Comparison of ENCODE assay signal across 8 mouse cellular contexts in genomic region chr8:70001176-70001891, GRCm38 (mm10). TPM values are rescaled to one million over a fixed set of nuclear protein-coding genes. Genes with fewer than 3 reads are reported as not detected.
DNase-seq lines count a peak whose midpoint lies in the region; ATAC-seq and TF ChIP-seq lines count a peak whose summit lies in the region.

No protein-coding gene starts in this region.

- peak overlapping the region; percentile 66 for H3K4me3 ChIP-seq in gastrocnemius, adult 2 months
- no peak overlapping the region for H3K4me3 ChIP-seq in hindbrain, embryonic 16.5 days (ENCODE audit: low read length)
- H3K4me3 ChIP-seq in liver, embryonic 13.5 days (replicated peaks): peak overlapping the region; percentile 46

- no peaks in the 10 kb centered on the region for H3K9me3 ChIP-seq in hindbrain, embryonic 16.5 days (ENCODE audit: control insufficient read depth, low read length)
- no peaks in the 10 kb centered on the region for H3K9me3 ChIP-seq in liver, embryonic 13.5 days (replicated peaks)

- WGBS in hindbrain, embryonic 16.5 days: 7% methylated on average over 16 of the region's 16 CpGs
- WGBS in liver, embryonic 13.5 days (ENCODE audit: insufficient replicate concordance): under 1% methylated on average over 16 of the region's 16 CpGs

- peak; percentile 15 for DNase-seq in layer of hippocampus, adult 9-10 months (ENCODE audit: low spot score)
- no peak for DNase-seq in layer of hippocampus, postnatal 10 days (ENCODE audit: low spot score in 2 of 2)
- DNase-seq in c-Kit-positive CD71-positive TER-119-negative erythroid progenitor cells, embryonic 14.5 days (ENCODE audit: low read depth): peak; percentile 68
- peak; percentile 73 for DNase-seq in gastrocnemius, adult 2 months
- DNase-seq in liver, embryonic 13.5 days: peak; percentile 78
- DNase-seq in naive thymus-derived CD4-positive, alpha-beta T cell, adult 2 months (ENCODE audit: low read depth): peak; percentile 78
- peak; percentile 27 to 46 for DNase-seq in thymus, adult 18-20 months

- peak; percentile 32; the same call in 1 of the 2 replicates for ATAC-seq in hindbrain, embryonic 16.5 days
- ATAC-seq in liver, embryonic 13.5 days (ENCODE audit: low read depth): peak; percentile 70

- no peaks in the 10 kb centered on the region for H3K36me3 ChIP-seq in hindbrain, embryonic 16.5 days (ENCODE audit: control insufficient read depth, insufficient read depth, low read length)
- H3K36me3 ChIP-seq in liver, embryonic 13.5 days: no peaks in the 10 kb centered on the region

- H3K4me2 ChIP-seq in hindbrain, embryonic 16.5 days (ENCODE audit: low read length): peak overlapping the region; percentile 36
- H3K4me2 ChIP-seq in liver, embryonic 13.5 days: peak overlapping the region; percentile 73

- peaks cover 6% of the 10 kb centered on the region for H3K4me1 ChIP-seq in hindbrain, embryonic 16.5 days (ENCODE audit: control insufficient read depth, insufficient read depth, low read depth, low read length)
- H3K4me1 ChIP-seq in liver, embryonic 13.5 days (replicated peaks): peaks cover 44% of the 10 kb centered on the region

- TF ChIP-seq CTCF in gastrocnemius, adult 2 months (IDR thresholded peaks at IDR 0.05): peak; percentile 85

- peak overlapping the region; percentile 82 for H3K27ac ChIP-seq in gastrocnemius, adult 2 months
- H3K27ac ChIP-seq in hindbrain, embryonic 16.5 days (ENCODE audit: low read depth, low read length): no peak overlapping the region
- H3K27ac ChIP-seq in liver, embryonic 13.5 days: peak overlapping the region; percentile 88

- H3K27me3 ChIP-seq in hindbrain, embryonic 16.5 days (replicated peaks; ENCODE audit: control insufficient read depth, insufficient read depth, low read length): no peaks in the 10 kb centered on the region
- no peaks in the 10 kb centered on the region for H3K27me3 ChIP-seq in liver, embryonic 13.5 days

- intact Hi-C loops in gastrocnemius, adult 2 months (cut with DNase I): loop anchor here (1.0 kb wide), 1 partner anchor 83 kb away; no protein-coding TSS in a partner anchor

- H3K9ac ChIP-seq in hindbrain, embryonic 16.5 days (ENCODE audit: low read depth, low read length): no peak overlapping the region
- H3K9ac ChIP-seq in liver, embryonic 13.5 days: peak overlapping the region; percentile 74

RNA-seq across cellular contexts. Expression of gene Gatad2a, which starts 5.2 kb away (rescaled TPM):
- total RNA-seq in layer of hippocampus, postnatal 10 days (2021): 10 to 100 TPM; 40.9 to 43.3 TPM
- total RNA-seq in gastrocnemius, adult 2 months (2021): 10 to 100 TPM; 26.5 to 32.6 TPM
- 13.9 and 19.7 TPM in 2 replicates for polyA plus RNA-seq in hindbrain, embryonic 16.5 days (2015; fragmentation: Nextera tagmentation; extraction: Ambion mirVana)
- 27.1 and 27.8 TPM in 2 replicates for polyA plus RNA-seq in liver, embryonic 13.5 days (2015; fragmentation: Nextera tagmentation; extraction: Ambion mirVana)

RNA-seq across cellular contexts. Expression of gene Mau2, which starts 41.2 kb away (rescaled TPM):
- 10 to 100 TPM; 73.4 to 74.8 TPM for total RNA-seq in layer of hippocampus, postnatal 10 days (2021)
- 10 to 100 TPM; 24.8 to 31.0 TPM for total RNA-seq in gastrocnemius, adult 2 months (2021)
- polyA plus RNA-seq in hindbrain, embryonic 16.5 days (2015; fragmentation: Nextera tagmentation; extraction: Ambion mirVana): 61.5 and 71.2 TPM in 2 replicates
- 22.7 and 26.6 TPM in 2 replicates for polyA plus RNA-seq in liver, embryonic 13.5 days (2015; fragmentation: Nextera tagmentation; extraction: Ambion mirVana)

RNA-seq across cellular contexts. Expression of gene Sugp1, which starts 41.3 kb away (rescaled TPM):
- total RNA-seq in layer of hippocampus, postnatal 10 days (2021): 10 to 100 TPM; 50.0 to 54.7 TPM
- 10 to 100 TPM; 16.8 to 21.0 TPM for total RNA-seq in gastrocnemius, adult 2 months (2021)
- 54.4 and 55.8 TPM in 2 replicates for polyA plus RNA-seq in hindbrain, embryonic 16.5 days (2015; fragmentation: Nextera tagmentation; extraction: Ambion mirVana)
- polyA plus RNA-seq in liver, embryonic 13.5 days (2015; fragmentation: Nextera tagmentation; extraction: Ambion mirVana): 20.2 and 21.7 TPM in 2 replicates

Comparison
In these comparisons a context has a peak if more than half of its experiments do, and no peak if none do; other contexts are left out.
1. DNase-seq: peak in layer of hippocampus, adult 9-10 months (single experiment), c-Kit-positive CD71-positive TER-119-negative erythroid progenitor cells, embryonic 14.5 days (single experiment), gastrocnemius, adult 2 months (single experiment), liver, embryonic 13.5 days (single experiment), naive thymus-derived CD4-positive, alpha-beta T cell, adult 2 months (single experiment) and thymus, adult 18-20 months (2 of 2); none in layer of hippocampus, postnatal 10 days (0 of 2).